Mouse (Mus musculus) layer of hippocampus, adult 2 months (tissue): ENCODE measurements around the gene Glmp. TPM values are rescaled to one million over a fixed set of nuclear protein-coding genes. Genes with fewer than 3 reads are reported as not detected.
"Not testable (repeated sequence)": the region's sequence is repeated elsewhere in the genome, so short reads cannot be mapped to it uniquely, and the experiment has no call there.

Experiments used
- DNase-seq, 2 experiments: peaks; one replicate each; pipeline ENCODE4 v3.0.0; 2022; ENCODE audit warnings: low spot score in 2 of 2
- H3K27ac ChIP-seq: fragments of 200-600 bp; 2 replicates; pipeline ENCODE4 v1.8.1; 2022
- H3K4me3 ChIP-seq: fragments of 200-600 bp; 2 replicates; pipeline ENCODE4 v1.8.1; 2022; ENCODE audit warnings: mild to moderate bottlenecking
- total RNA-seq, 2 experiments: library from RNA; stranded (reverse); gene quantifications; 2 replicates each; pipeline ENCODE4 v1.2.3; 2021

Gene Glmp
- total RNA-seq, 2 experiments from 2014 or later, result 68.9 to 77.9 TPM

DNA sequence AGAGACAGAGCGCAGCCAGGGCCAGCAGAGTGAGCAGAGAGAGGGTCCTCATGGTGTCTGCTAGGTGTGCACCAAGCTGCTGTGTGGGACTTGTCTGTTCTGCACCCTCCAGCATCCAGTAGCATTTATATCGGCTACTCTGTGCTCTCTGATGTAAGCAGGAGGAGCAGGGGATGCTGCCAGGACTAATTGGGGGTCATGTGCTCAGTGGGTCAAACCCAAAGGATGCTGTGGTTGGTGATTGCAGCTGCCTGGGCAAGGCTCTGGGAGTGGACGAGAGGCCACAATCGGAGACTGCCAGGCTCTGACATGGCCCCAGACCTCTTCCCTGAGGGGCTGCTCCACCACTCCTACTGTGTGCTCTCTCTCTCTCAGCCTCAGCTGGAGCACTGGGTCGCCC lies 53.8 kb downstream of the Glmp start, which contains the start of gene Bglap2:
Bglap2 (minus strand) TSS at position 101 of the 400 bp plus-strand sequence.
- not testable (repeated sequence) for H3K4me3 ChIP-seq, H3K27ac ChIP-seq, DNase-seq

Other genes with a start within 250 kb of the Glmp start
- gene Ttc24, start 246.7 kb upstream of the Glmp start, total RNA-seq, result not detected
- gene Iqgap3, start 243.1 kb upstream of the Glmp start, total RNA-seq, result under 1 TPM; 0.25 to 0.59 TPM
- gene Mef2d, start 182.7 kb upstream of the Glmp start, total RNA-seq, result 100 to 1,000 TPM; 206 to 210 TPM
- not detected for gene Rhbg, start 70.3 kb upstream of the Glmp start, total RNA-seq
- gene Gm38392, start 37.8 kb upstream of the Glmp start, total RNA-seq, result under 1 TPM in 1 of 2 experiments, not detected in 1; 0.59 TPM
- 1 to 10 TPM; 3.0 to 5.2 TPM for gene Tsacc, start 28.0 kb upstream of the Glmp start, total RNA-seq
- gene Cct3, start 27.9 kb upstream of the Glmp start, total RNA-seq, result 100 to 1,000 TPM; 171 to 193 TPM
- gene Tmem79, start 11.1 kb downstream of the Glmp start, total RNA-seq, result 1 to 10 TPM in 1 of 2 experiments, under 1 TPM in 1; 0.64 to 1.1 TPM
- gene Smg5, start 11.2 kb downstream of the Glmp start, total RNA-seq, result 10 to 100 TPM; 72.7 to 82.2 TPM
- gene Paqr6, start 39.6 kb downstream of the Glmp start, total RNA-seq, result 10 to 100 TPM; 14.8 to 16.5 TPM
- gene Bglap3, start 47.7 kb downstream of the Glmp start, total RNA-seq, result under 1 TPM in 1 of 2 experiments, not detected in 1; 0.36 TPM
- gene Bglap2, start 53.7 kb downstream of the Glmp start, total RNA-seq, result not detected
- gene Bglap, start 59.4 kb downstream of the Glmp start, total RNA-seq, result under 1 TPM in 1 of 2 experiments, not detected in 1; 0.96 TPM
- gene Pmf1, start 85.3 kb downstream of the Glmp start, total RNA-seq, result 1 to 10 TPM; 6.4 to 6.8 TPM
- 10 to 100 TPM; 69.5 to 71.8 TPM for gene Slc25a44, start 100.1 kb downstream of the Glmp start, total RNA-seq
- 10 to 100 TPM; 37.0 to 42.9 TPM for gene Sema4a, start 136.2 kb downstream of the Glmp start, total RNA-seq
- 10 to 100 TPM; 34.6 to 36.1 TPM for gene Lmna, start 184.9 kb downstream of the Glmp start, total RNA-seq
- 1 to 10 TPM; 2.8 to 3.7 TPM for gene Mex3a, start 207.4 kb downstream of the Glmp start, total RNA-seq
- gene Rab25, start 223.3 kb downstream of the Glmp start, total RNA-seq, result not detected
- 100 to 1,000 TPM in 1 of 2 experiments, 10 to 100 TPM in 1; 96.0 to 106 TPM for gene Lamtor2, start 228.1 kb downstream of the Glmp start, total RNA-seq
- 100 to 1,000 TPM; 110 to 116 TPM for gene Ubqln4, start 228.7 kb downstream of the Glmp start, total RNA-seq